Mouse (Mus musculus): Measurements from ENCODE around the gene Foxc2.

GRCm38 (mm10) chr8:121117186-121117651 lies 1.2 kb downstream of the Foxc2 start:
- TF ChIP-seq CTCF (IDR thresholded peaks at IDR 0.05; ENCODE audit: low read depth) (no peak), EP300 (IDR thresholded peaks at IDR 0.05; ENCODE audit: low read depth) (no peak)
